Mouse (Mus musculus): ENCODE results near the gene Abca4. TPM values are rescaled to one million over a fixed set of nuclear protein-coding genes. Genes with fewer than 3 reads are reported as not detected.

The Abca4 gene
- polyA plus RNA-seq, 2 experiments: 1.0 to 2.2 TPM

DNA sequence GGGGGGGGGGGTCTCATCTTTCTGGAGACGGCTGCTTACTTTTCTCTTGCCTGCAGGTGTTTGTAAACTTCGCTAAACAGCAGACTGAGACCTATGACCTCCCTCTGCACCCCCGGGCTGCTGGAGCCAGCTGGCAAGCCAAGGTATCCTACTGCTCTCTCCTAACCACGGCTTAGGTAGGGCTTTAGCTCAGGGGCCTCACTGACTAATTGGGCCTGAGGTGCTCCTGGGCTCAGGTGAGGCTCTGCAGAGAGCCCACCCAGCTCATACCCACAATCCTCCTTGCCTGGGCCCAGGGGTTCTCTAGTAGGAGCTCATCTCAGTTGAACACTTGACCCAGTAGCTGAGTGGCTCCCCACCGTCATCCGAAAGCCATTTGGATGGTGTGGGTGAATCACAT is 131.8 kb downstream of the Abca4 start:
- no peak overlapping the region for H3K4me3 ChIP-seq (replicated peaks; ENCODE audit: low read length)
- no peak overlapping the region for H3K9ac ChIP-seq (ENCODE audit: low read depth, low read length, severe bottlenecking)
- H3K36me3 ChIP-seq (ENCODE audit: control insufficient read depth, insufficient read depth, low read length): no peaks in the 10 kb centered on the region
- ATAC-seq (ENCODE audit: low FRiP score, low read depth): no peak
- no peaks in the 10 kb centered on the region for H3K9me3 ChIP-seq (ENCODE audit: control insufficient read depth, low read length)
- WGBS: 62% methylated on average over 5 of the region's 6 CpGs
- TF ChIP-seq POLR2A (IDR thresholded peaks at IDR 0.05; ENCODE audit: borderline replicate concordance, extremely low read depth, insufficient read depth, insufficient read length): no peak
- H3K27me3 ChIP-seq (ENCODE audit: control insufficient read depth, insufficient read depth, low read length): no peaks in the 10 kb centered on the region
- no peak overlapping the region for H3K27ac ChIP-seq (replicated peaks; ENCODE audit: low read depth, low read length)
- DNase-seq (ENCODE audit: low spot score): no peak
- no peak overlapping the region for H3K4me2 ChIP-seq (replicated peaks; ENCODE audit: low read depth, low read length, severe bottlenecking)
- no peaks in the 10 kb centered on the region for H3K4me1 ChIP-seq (ENCODE audit: control insufficient read depth, insufficient read depth, low read length)

DNA sequence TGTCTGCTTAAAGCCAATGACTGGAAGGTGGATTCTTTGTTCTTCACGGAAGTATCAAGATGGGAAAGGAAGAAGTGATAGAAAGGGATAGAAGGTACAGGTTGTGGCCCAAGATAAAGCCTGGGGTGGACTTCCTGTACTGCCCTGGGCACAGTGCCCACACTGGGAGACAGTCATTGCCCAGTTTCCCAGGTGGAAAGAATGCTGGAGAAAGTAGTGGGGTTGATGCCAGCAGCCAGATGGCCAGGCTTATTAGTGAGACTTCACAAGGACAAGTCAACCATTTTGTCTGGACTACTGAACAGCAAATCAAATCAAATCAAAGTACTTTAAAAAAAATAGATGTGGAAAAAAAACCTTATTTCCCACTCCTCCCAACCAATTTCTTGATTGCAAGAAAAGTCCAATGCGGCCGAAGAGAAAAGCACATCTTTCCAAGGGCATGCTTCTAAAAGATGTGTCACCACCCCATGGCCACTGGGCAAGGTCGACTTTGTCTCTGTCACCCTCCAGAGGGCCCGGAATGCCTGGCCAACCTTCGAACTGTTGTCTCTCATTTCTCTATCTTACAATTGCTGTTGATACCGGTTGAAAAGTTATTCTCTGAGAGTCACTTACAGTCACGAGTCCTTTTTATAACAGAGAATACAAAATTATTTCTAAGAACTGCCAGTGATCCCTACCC is 132.6 kb downstream of the Abca4 start:
- ATAC-seq (ENCODE audit: low FRiP score, low read depth): no peak

DNA sequence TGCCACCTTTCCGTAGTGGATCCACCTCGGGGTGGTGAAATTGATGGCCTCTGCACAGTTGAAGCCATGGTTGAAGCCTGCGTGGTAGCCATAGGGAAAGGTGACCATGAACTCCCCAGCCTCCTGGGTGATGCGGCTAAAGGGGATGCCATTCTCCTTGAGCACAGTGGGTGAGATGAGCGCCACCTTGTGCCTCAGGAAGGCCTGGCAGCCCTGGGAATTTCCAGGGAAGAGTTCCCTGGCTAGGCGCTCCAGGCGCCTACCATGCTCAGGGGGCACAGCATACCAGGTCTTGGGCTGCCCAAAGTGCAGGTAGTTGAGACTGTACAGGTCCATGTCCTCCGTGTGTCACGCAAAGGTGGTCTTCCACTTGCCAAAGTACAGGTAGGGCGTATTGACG is 139.9 kb downstream of the Abca4 start:
- no peaks in the 10 kb centered on the region for H3K36me3 ChIP-seq (ENCODE audit: control insufficient read depth, insufficient read depth, low read length)
- no peaks in the 10 kb centered on the region for H3K4me1 ChIP-seq (ENCODE audit: control insufficient read depth, insufficient read depth, low read length)
- H3K4me3 ChIP-seq (replicated peaks; ENCODE audit: low read length): no peak overlapping the region
- no peaks in the 10 kb centered on the region for H3K9me3 ChIP-seq (ENCODE audit: control insufficient read depth, low read length)
- TF ChIP-seq POLR2A (IDR thresholded peaks at IDR 0.05; ENCODE audit: borderline replicate concordance, extremely low read depth, insufficient read depth, insufficient read length): no peak
- no peaks in the 10 kb centered on the region for H3K27me3 ChIP-seq (ENCODE audit: control insufficient read depth, insufficient read depth, low read length)
- no peak overlapping the region for H3K9ac ChIP-seq (ENCODE audit: low read depth, low read length, severe bottlenecking)
- ATAC-seq (ENCODE audit: low FRiP score, low read depth): no peak
- no peak overlapping the region for H3K4me2 ChIP-seq (replicated peaks; ENCODE audit: low read depth, low read length, severe bottlenecking)
- no peak for DNase-seq (ENCODE audit: low spot score)
- no peak overlapping the region for H3K27ac ChIP-seq (replicated peaks; ENCODE audit: low read depth, low read length)
- WGBS: 59% methylated on average over 11 of the region's 11 CpGs

More for the DNA sequence above, 132.6 kb downstream of the Abca4 start:
- DNase-seq (ENCODE audit: low spot score): no peak
- H3K9me3 ChIP-seq (ENCODE audit: control insufficient read depth, low read length): no peaks in the 10 kb centered on the region
- no peaks in the 10 kb centered on the region for H3K4me1 ChIP-seq (ENCODE audit: control insufficient read depth, insufficient read depth, low read length)
- no peak overlapping the region for H3K4me2 ChIP-seq (replicated peaks; ENCODE audit: low read depth, low read length, severe bottlenecking)
- no peak overlapping the region for H3K27ac ChIP-seq (replicated peaks; ENCODE audit: low read depth, low read length)
- WGBS: 89% methylated on average over 8 of the region's 8 CpGs
- H3K4me3 ChIP-seq (replicated peaks; ENCODE audit: low read length): no peak overlapping the region
- no peak overlapping the region for H3K9ac ChIP-seq (ENCODE audit: low read depth, low read length, severe bottlenecking)
- no peaks in the 10 kb centered on the region for H3K27me3 ChIP-seq (ENCODE audit: control insufficient read depth, insufficient read depth, low read length)
- no peaks in the 10 kb centered on the region for H3K36me3 ChIP-seq (ENCODE audit: control insufficient read depth, insufficient read depth, low read length)
- TF ChIP-seq POLR2A (IDR thresholded peaks at IDR 0.05; ENCODE audit: borderline replicate concordance, extremely low read depth, insufficient read depth, insufficient read length): no peak

DNA sequence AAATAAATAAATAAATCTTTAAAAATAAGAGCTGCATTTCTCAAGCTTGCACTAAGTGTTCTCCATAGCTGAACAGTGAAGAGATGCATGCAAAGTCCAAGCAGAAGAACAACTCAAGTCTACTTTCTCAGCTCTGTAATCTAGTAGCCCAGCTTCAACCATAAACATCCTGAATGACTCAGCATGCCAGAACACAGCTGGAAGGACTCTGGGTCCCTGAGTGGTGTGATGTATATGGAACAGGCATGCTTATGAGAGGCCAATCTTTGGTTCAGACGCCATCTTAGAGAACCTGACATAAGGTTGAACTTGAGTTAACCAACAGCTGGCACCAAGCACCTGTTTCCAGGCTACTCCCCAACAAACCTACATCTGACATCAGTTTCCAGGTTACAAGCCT is 142.7 kb downstream of the Abca4 start:
- H3K27ac ChIP-seq (replicated peaks; ENCODE audit: low read depth, low read length): no peak overlapping the region
- DNase-seq (ENCODE audit: low spot score): no peak
- 56% methylated on average over 1 of the region's 1 CpGs for WGBS
- H3K36me3 ChIP-seq (ENCODE audit: control insufficient read depth, insufficient read depth, low read length): no peaks in the 10 kb centered on the region
- H3K27me3 ChIP-seq (ENCODE audit: control insufficient read depth, insufficient read depth, low read length): no peaks in the 10 kb centered on the region
- no peak overlapping the region for H3K9ac ChIP-seq (ENCODE audit: low read depth, low read length, severe bottlenecking)
- H3K4me2 ChIP-seq (replicated peaks; ENCODE audit: low read depth, low read length, severe bottlenecking): no peak overlapping the region
- H3K4me3 ChIP-seq (replicated peaks; ENCODE audit: low read length): no peak overlapping the region
- ATAC-seq (ENCODE audit: low FRiP score, low read depth): no peak
- H3K4me1 ChIP-seq (ENCODE audit: control insufficient read depth, insufficient read depth, low read length): no peaks in the 10 kb centered on the region
- TF ChIP-seq POLR2A (IDR thresholded peaks at IDR 0.05; ENCODE audit: borderline replicate concordance, extremely low read depth, insufficient read depth, insufficient read length): no peak
- no peaks in the 10 kb centered on the region for H3K9me3 ChIP-seq (ENCODE audit: control insufficient read depth, low read length)

DNA sequence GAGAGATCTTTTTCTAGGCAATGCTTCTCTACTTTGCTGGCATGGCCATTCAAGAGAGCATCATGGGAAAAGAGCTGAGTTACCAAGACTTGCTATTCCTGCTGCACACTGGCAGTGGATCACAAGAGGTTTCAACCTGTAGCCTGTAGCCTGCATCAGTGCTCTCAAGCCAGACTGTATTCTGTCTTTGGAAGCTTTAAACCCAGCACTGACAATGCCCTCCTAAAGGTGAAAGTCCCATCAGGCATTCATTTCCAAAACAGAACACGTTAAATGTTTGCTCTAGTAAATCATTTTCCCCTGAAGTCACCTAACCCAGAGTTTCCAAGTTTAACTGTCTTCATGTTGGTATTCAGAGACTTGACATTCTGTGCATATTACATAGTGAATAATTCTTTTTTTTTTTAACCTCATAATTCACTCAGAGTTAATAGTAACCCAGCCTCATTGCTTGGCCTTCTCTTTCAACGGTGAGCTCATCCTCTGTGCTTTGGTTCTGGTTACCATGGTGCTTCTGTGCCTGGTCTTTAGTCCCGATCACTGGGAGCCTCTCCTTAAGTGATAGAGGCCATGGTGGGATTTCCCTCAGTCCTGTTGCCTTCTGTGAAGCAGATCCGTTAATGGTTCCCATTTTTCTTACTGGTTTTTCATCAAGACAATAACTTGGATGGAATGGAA is 152.5 kb downstream of the Abca4 start:
- Histone ChIP-seq H3K9ac (ENCODE audit: low read depth, low read length, severe bottlenecking) (no peak overlapping the region), H3K27me3 (ENCODE audit: control insufficient read depth, insufficient read depth, low read length) (no peaks in the 10 kb centered on the region), H3K4me3 (replicated peaks; ENCODE audit: low read length) (no peak overlapping the region), H3K9me3 (ENCODE audit: control insufficient read depth, low read length) (no peaks in the 10 kb centered on the region), H3K4me2 (replicated peaks; ENCODE audit: low read depth, low read length, severe bottlenecking) (no peak overlapping the region), H3K4me1 (ENCODE audit: control insufficient read depth, insufficient read depth, low read length) (peaks cover 10% of the 10 kb centered on the region), H3K36me3 (ENCODE audit: control insufficient read depth, insufficient read depth, low read length) (no peaks in the 10 kb centered on the region), H3K27ac (replicated peaks; ENCODE audit: low read depth, low read length) (no peak overlapping the region)
- 79% methylated on average over 4 of the region's 4 CpGs for WGBS
- no peak for DNase-seq (ENCODE audit: low spot score)
- no peak for ATAC-seq (ENCODE audit: low FRiP score, low read depth)
- no peak for TF ChIP-seq POLR2A (IDR thresholded peaks at IDR 0.05; ENCODE audit: borderline replicate concordance, extremely low read depth, insufficient read depth, insufficient read length)

Measured in limb, embryonic 14.5 days (tissue).